25 mouse cellular contexts compared by ENCODE assay signal in genomic region chr3:148603276-148603675, GRCm38 (mm10).
DNase-seq lines count a peak whose midpoint lies in the region; ATAC-seq and TF ChIP-seq lines count a peak whose summit lies in the region.
"Had no signal": no experiment of that assay in that cellular context is flagged by ENCODE, and none has a peak within 500 bp of the region (broad histone marks: within the 10 kb centered on the region; RNA-seq: fewer than 3 reads in every experiment).

No protein-coding gene starts in this region.

- TF ChIP-seq POLR2A in liver, adult 2 months (IDR thresholded peaks at IDR 0.05; ENCODE audit: extremely low read depth, insufficient read depth, low read length): no peak

- H3K4me1 ChIP-seq in liver, adult 2 months (ENCODE audit: control insufficient read depth, insufficient read depth, low read length): peaks cover 2% of the 10 kb centered on the region
- H3K4me1 ChIP-seq in liver, embryonic 11.5 days (replicated peaks; ENCODE audit: control insufficient read depth, insufficient read depth, low read length): no peaks in the 10 kb centered on the region
- H3K4me1 ChIP-seq: embryonic facial prominence, embryonic 13.5 days; forebrain, embryonic 10.5 days; hindbrain, embryonic 12.5 days; lung, embryonic 15.5 days had no signal

- ATAC-seq in cerebellum, adult (ENCODE audit: insufficient number of reproducible peaks, low FRiP score, low TSS enrichment): no peak
- no peak for ATAC-seq in liver, embryonic 11.5 days (replicated peaks; ENCODE audit: low FRiP score)
- ATAC-seq: forebrain, embryonic 16.5 days; intestine, postnatal 0 days; midbrain, embryonic 16.5 days had no signal

- intact Hi-C loops in heart, postnatal 25 days (cut with DNase I): no loop called here

- H3K79me2 ChIP-seq in liver, adult 2 months (ENCODE audit: control insufficient read depth, insufficient read depth, low read length): no peaks in the 10 kb centered on the region

- H3K4me2 ChIP-seq in liver, embryonic 11.5 days: no peak overlapping the region
- H3K4me2 ChIP-seq: embryonic facial prominence, embryonic 13.5 days; heart, embryonic 15.5 days; hindbrain, embryonic 12.5 days; lung, embryonic 15.5 days; midbrain, embryonic 11.5 days had no signal

- no peak for TF ChIP-seq CTCF in liver, adult 2 months (IDR thresholded peaks at IDR 0.05; ENCODE audit: low read depth, low read length)

- H3K4me3 ChIP-seq in liver, adult 2 months (ENCODE audit: insufficient read depth, low read depth, low read length): no peak overlapping the region
- no peak overlapping the region for H3K4me3 ChIP-seq in liver, embryonic 11.5 days (ENCODE audit: low read depth, low read length)
- H3K4me3 ChIP-seq: embryonic facial prominence, embryonic 13.5 days; forebrain, embryonic 10.5 days; heart, embryonic 15.5 days; hindbrain, embryonic 12.5 days; lung, embryonic 15.5 days had no signal

- DNase-seq in cerebellum, postnatal 14 days: peak; percentile 16 to 40
- DNase-seq in heart, adult 18-20 months: peak; percentile 37 to 63
- DNase-seq in heart, postnatal 25 days (ENCODE audit: low spot score): no peak
- peak; percentile 9 for DNase-seq in liver, adult 2 months (ENCODE audit: extremely low read depth, low read depth, low spot score)
- no peak for DNase-seq in liver, embryonic 11.5 days (ENCODE audit: low spot score)
- DNase-seq in spleen, adult 12 weeks (ENCODE audit: low spot score): no peak
- DNase-seq: adrenal gland, adult 8-10 months; cerebellum, adult 8-10 months; kidney, postnatal 10 days; layer of hippocampus, postnatal 36 days; liver; right cerebral cortex, postnatal 25 days; spleen, adult 18-20 months; thymus, postnatal 4 days had no signal

- no peak overlapping the region for H3K27ac ChIP-seq in liver, adult 2 months (replicated peaks; ENCODE audit: insufficient read depth, low read depth, low read length)
- H3K27ac ChIP-seq in liver, embryonic 11.5 days (ENCODE audit: low read depth, low read length): no peak overlapping the region
- H3K27ac ChIP-seq: embryonic facial prominence, embryonic 13.5 days; forebrain, embryonic 10.5 days; heart, embryonic 15.5 days; hindbrain, embryonic 12.5 days; lung, embryonic 15.5 days had no signal

- 82% methylated on average over 6 of the region's 6 CpGs for WGBS in liver, adult 2 months
- WGBS in liver, embryonic 11.5 days: 84% methylated on average over 6 of the region's 6 CpGs

- no peaks in the 10 kb centered on the region for H3K27me3 ChIP-seq in liver, adult 2 months (ENCODE audit: control insufficient read depth, insufficient read depth, low read length)
- no peaks in the 10 kb centered on the region for H3K27me3 ChIP-seq in liver, embryonic 11.5 days (replicated peaks; ENCODE audit: control insufficient read depth, insufficient read depth, low read length)
- H3K27me3 ChIP-seq: embryonic facial prominence, embryonic 13.5 days; heart, embryonic 15.5 days; hindbrain, embryonic 12.5 days; lung, embryonic 15.5 days had no signal

- no peaks in the 10 kb centered on the region for H3K36me3 ChIP-seq in liver, adult 2 months (ENCODE audit: control insufficient read depth, insufficient read depth, low read length)
- no peaks in the 10 kb centered on the region for H3K36me3 ChIP-seq in liver, embryonic 11.5 days (ENCODE audit: control insufficient read depth, insufficient read depth, low read length)
- H3K36me3 ChIP-seq: embryonic facial prominence, embryonic 13.5 days; forebrain, embryonic 10.5 days; G1E; heart, embryonic 15.5 days; hindbrain, embryonic 12.5 days; lung, embryonic 15.5 days had no signal

- H3K9ac ChIP-seq in liver, adult 2 months (ENCODE audit: low read depth, low read length): no peak overlapping the region
- no peak overlapping the region for H3K9ac ChIP-seq in liver, embryonic 11.5 days (ENCODE audit: low read depth, low read length)
- H3K9ac ChIP-seq: embryonic facial prominence, embryonic 13.5 days; heart, embryonic 15.5 days; hindbrain, embryonic 12.5 days; lung, embryonic 15.5 days had no signal

- no peaks in the 10 kb centered on the region for H3K9me3 ChIP-seq in liver, embryonic 11.5 days (ENCODE audit: control insufficient read depth, low read length)
- H3K9me3 ChIP-seq: embryonic facial prominence, embryonic 13.5 days; forebrain, embryonic 10.5 days; heart, embryonic 15.5 days; hindbrain, embryonic 12.5 days; lung, embryonic 15.5 days had no signal

Comparison
In these comparisons a context has a peak if more than half of its experiments do, and no peak if none do; other contexts are left out.
1. DNase-seq: peak in cerebellum, postnatal 14 days (2 of 2), heart, adult 18-20 months (2 of 2) and liver, adult 2 months (single experiment); none in heart, postnatal 25 days (single experiment), liver, embryonic 11.5 days (single experiment) and spleen, adult 12 weeks (single experiment).